Mouse (Mus musculus): ENCODE results near the gene Ddx43. TPM values are rescaled to one million over a fixed set of nuclear protein-coding genes. Genes with fewer than 3 reads are reported as not detected.

Ddx43 gene
- polyA plus RNA-seq, 1 experiment, result 0.05 TPM

GRCm38 (mm10) chr9:78396517-78396916, 940 bp downstream of the Ddx43 start:
- Histone ChIP-seq H3K4me3 (replicated peaks; ENCODE audit: insufficient read depth, low read depth, low read length) (no peak overlapping the region), H3K27me3 (ENCODE audit: control insufficient read depth, insufficient read depth, low read length) (peaks cover 9% of the 10 kb centered on the region; the same call in 1 of the 2 replicates), H3K27ac (ENCODE audit: insufficient read depth, low read length) (no peak overlapping the region), H3K4me1 (ENCODE audit: control insufficient read depth, insufficient read depth, low read length) (no peaks in the 10 kb centered on the region)
- no peak for DNase-seq
- 60% methylated on average over 9 of the region's 9 CpGs for WGBS
- TF ChIP-seq CTCF (IDR thresholded peaks at IDR 0.05; ENCODE audit: borderline replicate concordance, insufficient read depth, low read depth, low read length), result no peak
- no peak for TF ChIP-seq POLR2A (IDR thresholded peaks at IDR 0.05; ENCODE audit: borderline replicate concordance, insufficient read depth, low read length)

GRCm38 (mm10) chr9:78400570-78400969, 5.0 kb downstream of the Ddx43 start:
- 84% methylated on average over 5 of the region's 5 CpGs for WGBS
- no peak for TF ChIP-seq CTCF (IDR thresholded peaks at IDR 0.05; ENCODE audit: borderline replicate concordance, insufficient read depth, low read depth, low read length)
- TF ChIP-seq POLR2A (IDR thresholded peaks at IDR 0.05; ENCODE audit: borderline replicate concordance, insufficient read depth, low read length), result no peak
- Histone ChIP-seq H3K4me1 (ENCODE audit: control insufficient read depth, insufficient read depth, low read length) (no peaks in the 10 kb centered on the region), H3K27ac (ENCODE audit: insufficient read depth, low read length) (no peak overlapping the region), H3K4me3 (replicated peaks; ENCODE audit: insufficient read depth, low read depth, low read length) (no peak overlapping the region), H3K27me3 (ENCODE audit: control insufficient read depth, insufficient read depth, low read length) (peaks cover 6% of the 10 kb centered on the region; the same call in 1 of the 2 replicates)
- no peak for DNase-seq

GRCm38 (mm10) chr9:78401596-78401995, 6.0 kb downstream of the Ddx43 start:
- TF ChIP-seq CTCF (IDR thresholded peaks at IDR 0.05; ENCODE audit: borderline replicate concordance, insufficient read depth, low read depth, low read length) (no peak), POLR2A (IDR thresholded peaks at IDR 0.05; ENCODE audit: borderline replicate concordance, insufficient read depth, low read length) (no peak)
- no peaks in the 10 kb centered on the region; the same call in 1 of the 2 replicates for H3K27me3 ChIP-seq (ENCODE audit: control insufficient read depth, insufficient read depth, low read length)
- WGBS, result 93% methylated on average over 7 of the region's 7 CpGs
- H3K4me1 ChIP-seq (ENCODE audit: control insufficient read depth, insufficient read depth, low read length), result no peaks in the 10 kb centered on the region
- DNase-seq, result no peak
- no peak overlapping the region for H3K4me3 ChIP-seq (replicated peaks; ENCODE audit: insufficient read depth, low read depth, low read length)
- H3K27ac ChIP-seq (ENCODE audit: insufficient read depth, low read length), result no peak overlapping the region

- DNase-seq, result no peak
- Histone ChIP-seq H3K4me3 (replicated peaks; ENCODE audit: insufficient read depth, low read depth, low read length) (peak overlapping the region; percentile 42), H3K27ac (ENCODE audit: insufficient read depth, low read length) (no peak overlapping the region), H3K27me3 (ENCODE audit: control insufficient read depth, insufficient read depth, low read length) (no peaks in the 10 kb centered on the region), H3K4me1 (ENCODE audit: control insufficient read depth, insufficient read depth, low read length) (no peaks in the 10 kb centered on the region)
- TF ChIP-seq CTCF (IDR thresholded peaks at IDR 0.05; ENCODE audit: borderline replicate concordance, insufficient read depth, low read depth, low read length) (no peak), POLR2A (IDR thresholded peaks at IDR 0.05; ENCODE audit: borderline replicate concordance, insufficient read depth, low read length) (no peak)
- WGBS, result 24% methylated on average over 27 of the region's 27 CpGs
Measured at GRCm38 (mm10) chr9:78427362-78427781, 31.8 kb downstream of the Ddx43 start.

GRCm38 (mm10) chr9:78428185-78428584, 32.6 kb downstream of the Ddx43 start:
- Histone ChIP-seq H3K4me3 (replicated peaks; ENCODE audit: insufficient read depth, low read depth, low read length) (no peak overlapping the region), H3K4me1 (ENCODE audit: control insufficient read depth, insufficient read depth, low read length) (no peaks in the 10 kb centered on the region), H3K27me3 (ENCODE audit: control insufficient read depth, insufficient read depth, low read length) (no peaks in the 10 kb centered on the region), H3K27ac (ENCODE audit: insufficient read depth, low read length) (no peak overlapping the region)
- TF ChIP-seq POLR2A (IDR thresholded peaks at IDR 0.05; ENCODE audit: borderline replicate concordance, insufficient read depth, low read length), result no peak
- TF ChIP-seq CTCF (IDR thresholded peaks at IDR 0.05; ENCODE audit: borderline replicate concordance, insufficient read depth, low read depth, low read length), result no peak
- 88% methylated on average over 6 of the region's 6 CpGs for WGBS
- DNase-seq, result no peak

- no peak for DNase-seq
- no peaks in the 10 kb centered on the region for H3K27me3 ChIP-seq (ENCODE audit: control insufficient read depth, insufficient read depth, low read length)
- WGBS, result 82% methylated on average over 4 of the region's 4 CpGs
- no peak overlapping the region for H3K4me3 ChIP-seq (replicated peaks; ENCODE audit: insufficient read depth, low read depth, low read length)
- TF ChIP-seq CTCF (IDR thresholded peaks at IDR 0.05; ENCODE audit: borderline replicate concordance, insufficient read depth, low read depth, low read length) (no peak), POLR2A (IDR thresholded peaks at IDR 0.05; ENCODE audit: borderline replicate concordance, insufficient read depth, low read length) (no peak)
- no peaks in the 10 kb centered on the region for H3K4me1 ChIP-seq (ENCODE audit: control insufficient read depth, insufficient read depth, low read length)
- no peak overlapping the region for H3K27ac ChIP-seq (ENCODE audit: insufficient read depth, low read length)
Measured at GRCm38 (mm10) chr9:78428870-78429432, 33.4 kb downstream of the Ddx43 start.

- no peaks in the 10 kb centered on the region for H3K27me3 ChIP-seq (ENCODE audit: control insufficient read depth, insufficient read depth, low read length)
- 72% methylated on average over 2 of the region's 2 CpGs for WGBS
- H3K4me3 ChIP-seq (replicated peaks; ENCODE audit: insufficient read depth, low read depth, low read length), result no peak overlapping the region
- TF ChIP-seq CTCF (IDR thresholded peaks at IDR 0.05; ENCODE audit: borderline replicate concordance, insufficient read depth, low read depth, low read length) (no peak), POLR2A (IDR thresholded peaks at IDR 0.05; ENCODE audit: borderline replicate concordance, insufficient read depth, low read length) (no peak)
- no peak overlapping the region for H3K27ac ChIP-seq (ENCODE audit: insufficient read depth, low read length)
- no peak for DNase-seq
- no peaks in the 10 kb centered on the region for H3K4me1 ChIP-seq (ENCODE audit: control insufficient read depth, insufficient read depth, low read length)
Measured at GRCm38 (mm10) chr9:78429551-78429950, 34.0 kb downstream of the Ddx43 start.

- H3K4me1 ChIP-seq (ENCODE audit: control insufficient read depth, insufficient read depth, low read length), result no peaks in the 10 kb centered on the region
- DNase-seq, result no peak
- no peak overlapping the region for H3K27ac ChIP-seq (ENCODE audit: insufficient read depth, low read length)
- 75% methylated on average over 6 of the region's 6 CpGs for WGBS
- TF ChIP-seq POLR2A (IDR thresholded peaks at IDR 0.05; ENCODE audit: borderline replicate concordance, insufficient read depth, low read length) (no peak), CTCF (IDR thresholded peaks at IDR 0.05; ENCODE audit: borderline replicate concordance, insufficient read depth, low read depth, low read length) (no peak)
- no peak overlapping the region for H3K4me3 ChIP-seq (replicated peaks; ENCODE audit: insufficient read depth, low read depth, low read length)
- H3K27me3 ChIP-seq (ENCODE audit: control insufficient read depth, insufficient read depth, low read length), result no peaks in the 10 kb centered on the region
Measured at GRCm38 (mm10) chr9:78430486-78430885, 34.9 kb downstream of the Ddx43 start.

Data from cerebellum, adult 2 months (tissue).